Mouse (Mus musculus): ENCODE measurements around the gene Fgfr2. TPM values are rescaled to one million over a fixed set of nuclear protein-coding genes. Genes with fewer than 3 reads are reported as not detected.
"Not testable (repeated sequence)": the region's sequence is repeated elsewhere in the genome, so short reads cannot be mapped to it uniquely, and the experiment has no call there.

Gene Fgfr2
- polyA plus RNA-seq, 1 experiment = 52.3 TPM

- DNase-seq (ENCODE audit: low read depth) = peak; percentile 8
- TF ChIP-seq POLR2A (IDR thresholded peaks at IDR 0.05; ENCODE audit: borderline replicate concordance, extremely low read depth, insufficient read depth, insufficient read length, poor library complexity, severe bottlenecking) = no peak
- no peak for TF ChIP-seq CTCF (IDR thresholded peaks at IDR 0.05; ENCODE audit: borderline replicate concordance, extremely low read depth, insufficient read depth, insufficient read length)
Measured at GRCm38 (mm10) chr7:131411221-131411940, 1711.8 kb downstream of the Fgfr2 start.

- TF ChIP-seq CTCF (IDR thresholded peaks at IDR 0.05; ENCODE audit: borderline replicate concordance, extremely low read depth, insufficient read depth, insufficient read length) (no peak), POLR2A (IDR thresholded peaks at IDR 0.05; ENCODE audit: borderline replicate concordance, extremely low read depth, insufficient read depth, insufficient read length, poor library complexity, severe bottlenecking) (peak; percentile 54; the same call in 1 of the 2 replicates)
- DNase-seq (ENCODE audit: low read depth) = peak; percentile 99
Measured at GRCm38 (mm10) chr7:131410416-131411058, 1712.6 kb downstream of the Fgfr2 start, which contains the start of the genes Ikzf5 and Acadsb. Gene Ikzf5 (minus strand): TSS chr7:131410521. Gene Acadsb (plus strand): TSS chr7:131410601.

GRCm38 (mm10) chr7:131409988-131410385 lies 1713.2 kb downstream of the Fgfr2 start:
- no peak for DNase-seq (ENCODE audit: low read depth)
- TF ChIP-seq POLR2A (IDR thresholded peaks at IDR 0.05; ENCODE audit: borderline replicate concordance, extremely low read depth, insufficient read depth, insufficient read length, poor library complexity, severe bottlenecking) = no peak
- no peak for TF ChIP-seq CTCF (IDR thresholded peaks at IDR 0.05; ENCODE audit: borderline replicate concordance, extremely low read depth, insufficient read depth, insufficient read length)

- peak; percentile 53 for DNase-seq (ENCODE audit: low read depth)
- TF ChIP-seq CTCF (IDR thresholded peaks at IDR 0.05; ENCODE audit: borderline replicate concordance, extremely low read depth, insufficient read depth, insufficient read length) = no peak
- TF ChIP-seq POLR2A (IDR thresholded peaks at IDR 0.05; ENCODE audit: borderline replicate concordance, extremely low read depth, insufficient read depth, insufficient read length, poor library complexity, severe bottlenecking) = no peak
Measured at GRCm38 (mm10) chr7:131409321-131409987, 1713.7 kb downstream of the Fgfr2 start.

- not testable (repeated sequence) for DNase-seq (ENCODE audit: low read depth)
Measured at GRCm38 (mm10) chr7:131391761-131392160, 1731.4 kb downstream of the Fgfr2 start.

- TF ChIP-seq CTCF (IDR thresholded peaks at IDR 0.05; ENCODE audit: borderline replicate concordance, extremely low read depth, insufficient read depth, insufficient read length) (no peak), POLR2A (IDR thresholded peaks at IDR 0.05; ENCODE audit: borderline replicate concordance, extremely low read depth, insufficient read depth, insufficient read length, poor library complexity, severe bottlenecking) (no peak)
- peak; percentile 29 for DNase-seq (ENCODE audit: low read depth)
Measured at GRCm38 (mm10) chr7:131371880-131372651, 1751.1 kb downstream of the Fgfr2 start.

GRCm38 (mm10) chr7:131371470-131371860 lies 1751.7 kb downstream of the Fgfr2 start:
- TF ChIP-seq CTCF (IDR thresholded peaks at IDR 0.05; ENCODE audit: borderline replicate concordance, extremely low read depth, insufficient read depth, insufficient read length) (no peak), POLR2A (IDR thresholded peaks at IDR 0.05; ENCODE audit: borderline replicate concordance, extremely low read depth, insufficient read depth, insufficient read length, poor library complexity, severe bottlenecking) (no peak)
- no peak for DNase-seq (ENCODE audit: low read depth)

GRCm38 (mm10) chr7:131370648-131371469 lies 1752.3 kb downstream of the Fgfr2 start, which contains the start of gene Pstk:
Gene Pstk (plus strand): TSS chr7:131371141.
- peak; percentile 88 for TF ChIP-seq CTCF (IDR thresholded peaks at IDR 0.05; ENCODE audit: borderline replicate concordance, extremely low read depth, insufficient read depth, insufficient read length)
- peak; percentile 78; the same call in 1 of the 2 replicates for TF ChIP-seq POLR2A (IDR thresholded peaks at IDR 0.05; ENCODE audit: borderline replicate concordance, extremely low read depth, insufficient read depth, insufficient read length, poor library complexity, severe bottlenecking)
- peak; percentile 95 for DNase-seq (ENCODE audit: low read depth)

GRCm38 (mm10) chr7:131364131-131364530 lies 1759.0 kb downstream of the Fgfr2 start:
- TF ChIP-seq CTCF (IDR thresholded peaks at IDR 0.05; ENCODE audit: borderline replicate concordance, extremely low read depth, insufficient read depth, insufficient read length) (no peak), POLR2A (IDR thresholded peaks at IDR 0.05; ENCODE audit: borderline replicate concordance, extremely low read depth, insufficient read depth, insufficient read length, poor library complexity, severe bottlenecking) (no peak)
- DNase-seq (ENCODE audit: low read depth) = no peak

GRCm38 (mm10) chr7:131362615-131363300 lies 1760.4 kb downstream of the Fgfr2 start, which contains the start of gene 2310057M21Rik:
Gene 2310057M21Rik (minus strand): TSS chr7:131362759.
- peak; percentile 99 for DNase-seq (ENCODE audit: low read depth)
- TF ChIP-seq CTCF (IDR thresholded peaks at IDR 0.05; ENCODE audit: borderline replicate concordance, extremely low read depth, insufficient read depth, insufficient read length) = no peak
- TF ChIP-seq POLR2A (IDR thresholded peaks at IDR 0.05; ENCODE audit: borderline replicate concordance, extremely low read depth, insufficient read depth, insufficient read length, poor library complexity, severe bottlenecking) = peak; percentile 36; the same call in 1 of the 2 replicates

Measured in brain, embryonic 14.5 days (tissue).